ENCODE assay signal across 9 mouse cellular contexts in genomic region chr6:22688678-22689126, GRCm38 (mm10).
A peak's percentile ranks its signal among the peaks of the same experiment; 100 is the strongest.
DNase-seq lines count a peak whose midpoint lies in the region; ATAC-seq lines count a peak whose summit lies in the region.
"Had no signal": no experiment of that assay in that cellular context is flagged by ENCODE, and none has a peak within 500 bp of the region (broad histone marks: within the 10 kb centered on the region; RNA-seq: fewer than 3 reads in every experiment).

No protein-coding gene starts in this region.

- no peak overlapping the region for H3K27ac ChIP-seq in limb, embryonic 12.5 days

- no peak overlapping the region for H3K4me3 ChIP-seq in limb, embryonic 12.5 days (replicated peaks)

- H3K4me1 ChIP-seq in limb, embryonic 12.5 days (replicated peaks), result peaks cover 8% of the 10 kb centered on the region

- no peaks in the 10 kb centered on the region for H3K27me3 ChIP-seq in limb, embryonic 12.5 days

- no peaks in the 10 kb centered on the region for H3K9me3 ChIP-seq in limb, embryonic 12.5 days

- no peaks in the 10 kb centered on the region for H3K36me3 ChIP-seq in limb, embryonic 12.5 days

- DNase-seq in kidney, postnatal 14 days, result peak; percentile 2
- DNase-seq in kidney, postnatal 25 days, result no peak
- peak; percentile 53 for DNase-seq in cerebellum, adult 11-12 months
- peak; percentile 89 to 92 for DNase-seq in cerebellum, postnatal 14 days
- no peak for DNase-seq in heart, adult 18-20 months
- DNase-seq: gastrocnemius, postnatal 14 days; liver had no signal

- peak; percentile 84 for ATAC-seq in limb, embryonic 12.5 days (ENCODE audit: insufficient number of reproducible peaks, insufficient read depth, low FRiP score, low TSS enrichment, low read depth)
- ATAC-seq in activated CD4-positive, CD25-positive, alpha-beta regulatory T cell, adult 4 months, result no peak

- H3K4me2 ChIP-seq in limb, embryonic 12.5 days, result no peak overlapping the region

- no peak overlapping the region for H3K9ac ChIP-seq in limb, embryonic 12.5 days (replicated peaks)

- WGBS in limb, embryonic 12.5 days, result 55% methylated on average over 7 of the region's 7 CpGs

Comparison
In these comparisons a context has a peak if more than half of its experiments do, and no peak if none do; other contexts are left out.
1. DNase-seq: peak in kidney, postnatal 14 days (single experiment), cerebellum, adult 11-12 months (single experiment) and cerebellum, postnatal 14 days (2 of 2); none in kidney, postnatal 25 days (0 of 2) and heart, adult 18-20 months (0 of 2).